Mouse (Mus musculus): ENCODE data around the gene Wnt5a. TPM values are rescaled to one million over a fixed set of nuclear protein-coding genes. Genes with fewer than 3 reads are reported as not detected.

Gene Wnt5a
- polyA plus RNA-seq, 1 experiment from 2014 or later, result 17.3 TPM

- 42% methylated on average over 1 of the region's 1 CpGs for WGBS
- no peak for ATAC-seq (replicated peaks; ENCODE audit: low FRiP score)
- no peak for DNase-seq (ENCODE audit: low spot score)
Measured at GRCm38 (mm10) chr14:28531531-28531930, 27.0 kb downstream of the Wnt5a start.

GRCm38 (mm10) chr14:28532943-28533342 lies 28.4 kb downstream of the Wnt5a start:
- Histone ChIP-seq H3K4me1 (replicated peaks; ENCODE audit: control insufficient read depth, insufficient read depth, low read length) (no peaks in the 10 kb centered on the region), H3K9me3 (ENCODE audit: control insufficient read depth, low read length) (no peaks in the 10 kb centered on the region), H3K9ac (ENCODE audit: low read length) (no peak overlapping the region), H3K36me3 (ENCODE audit: control insufficient read depth, insufficient read depth, low read length) (no peaks in the 10 kb centered on the region), H3K27ac (ENCODE audit: low read depth, low read length) (no peak overlapping the region), H3K4me2 (ENCODE audit: low read depth, low read length, severe bottlenecking) (no peak overlapping the region), H3K27me3 (ENCODE audit: control insufficient read depth, insufficient read depth, low read length) (no peaks in the 10 kb centered on the region), H3K4me3 (ENCODE audit: low read depth, low read length) (no peak overlapping the region)
- ATAC-seq (replicated peaks; ENCODE audit: low FRiP score) (no peak), DNase-seq (ENCODE audit: low spot score) (no peak)
- WGBS, result 95% methylated on average over 11 of the region's 11 CpGs

More at GRCm38 (mm10) chr14:28531531-28531930, 27.0 kb downstream of the Wnt5a start:
- no peak overlapping the region for H3K4me2 ChIP-seq (ENCODE audit: low read depth, low read length, severe bottlenecking)
- H3K9ac ChIP-seq (ENCODE audit: low read length), result no peak overlapping the region
- no peaks in the 10 kb centered on the region for H3K9me3 ChIP-seq (ENCODE audit: control insufficient read depth, low read length)
- no peak overlapping the region for H3K4me3 ChIP-seq (ENCODE audit: low read depth, low read length)
- H3K27me3 ChIP-seq (ENCODE audit: control insufficient read depth, insufficient read depth, low read length), result no peaks in the 10 kb centered on the region
- no peaks in the 10 kb centered on the region for H3K36me3 ChIP-seq (ENCODE audit: control insufficient read depth, insufficient read depth, low read length)
- no peaks in the 10 kb centered on the region for H3K4me1 ChIP-seq (replicated peaks; ENCODE audit: control insufficient read depth, insufficient read depth, low read length)
- H3K27ac ChIP-seq (ENCODE audit: low read depth, low read length), result no peak overlapping the region

- no peak overlapping the region for H3K4me3 ChIP-seq (ENCODE audit: low read depth, low read length)
- DNase-seq (ENCODE audit: low spot score), result no peak
Measured at GRCm38 (mm10) chr14:28533876-28534275, 29.3 kb downstream of the Wnt5a start.

GRCm38 (mm10) chr14:28535814-28536213 lies 31.3 kb downstream of the Wnt5a start:
- WGBS, result 88% methylated on average over 4 of the region's 4 CpGs
- DNase-seq (ENCODE audit: low spot score) (no peak), ATAC-seq (replicated peaks; ENCODE audit: low FRiP score) (no peak)

More at GRCm38 (mm10) chr14:28533876-28534275, 29.3 kb downstream of the Wnt5a start:
- 66% methylated on average over 2 of the region's 2 CpGs for WGBS
- Histone ChIP-seq H3K9me3 (ENCODE audit: control insufficient read depth, low read length) (no peaks in the 10 kb centered on the region), H3K36me3 (ENCODE audit: control insufficient read depth, insufficient read depth, low read length) (no peaks in the 10 kb centered on the region), H3K27ac (ENCODE audit: low read depth, low read length) (no peak overlapping the region), H3K27me3 (ENCODE audit: control insufficient read depth, insufficient read depth, low read length) (no peaks in the 10 kb centered on the region), H3K4me2 (ENCODE audit: low read depth, low read length, severe bottlenecking) (no peak overlapping the region), H3K9ac (ENCODE audit: low read length) (no peak overlapping the region), H3K4me1 (replicated peaks; ENCODE audit: control insufficient read depth, insufficient read depth, low read length) (no peaks in the 10 kb centered on the region)
- ATAC-seq (replicated peaks; ENCODE audit: low FRiP score), result no peak

GRCm38 (mm10) chr14:28539577-28539976 lies 35.0 kb downstream of the Wnt5a start:
- Histone ChIP-seq H3K4me3 (ENCODE audit: low read depth, low read length) (no peak overlapping the region), H3K4me2 (ENCODE audit: low read depth, low read length, severe bottlenecking) (no peak overlapping the region), H3K4me1 (replicated peaks; ENCODE audit: control insufficient read depth, insufficient read depth, low read length) (no peaks in the 10 kb centered on the region), H3K9me3 (ENCODE audit: control insufficient read depth, low read length) (no peaks in the 10 kb centered on the region), H3K27me3 (ENCODE audit: control insufficient read depth, insufficient read depth, low read length) (no peaks in the 10 kb centered on the region), H3K27ac (ENCODE audit: low read depth, low read length) (no peak overlapping the region), H3K9ac (ENCODE audit: low read length) (no peak overlapping the region), H3K36me3 (ENCODE audit: control insufficient read depth, insufficient read depth, low read length) (no peaks in the 10 kb centered on the region)
- no peak for DNase-seq (ENCODE audit: low spot score)
- ATAC-seq (replicated peaks; ENCODE audit: low FRiP score), result no peak
- WGBS, result 92% methylated on average over 6 of the region's 6 CpGs

More at GRCm38 (mm10) chr14:28535814-28536213, 31.3 kb downstream of the Wnt5a start:
- no peak overlapping the region for H3K9ac ChIP-seq (ENCODE audit: low read length)
- H3K4me2 ChIP-seq (ENCODE audit: low read depth, low read length, severe bottlenecking), result no peak overlapping the region
- H3K4me3 ChIP-seq (ENCODE audit: low read depth, low read length), result no peak overlapping the region
- H3K36me3 ChIP-seq (ENCODE audit: control insufficient read depth, insufficient read depth, low read length), result no peaks in the 10 kb centered on the region
- H3K27me3 ChIP-seq (ENCODE audit: control insufficient read depth, insufficient read depth, low read length), result no peaks in the 10 kb centered on the region
- H3K4me1 ChIP-seq (replicated peaks; ENCODE audit: control insufficient read depth, insufficient read depth, low read length), result no peaks in the 10 kb centered on the region
- no peaks in the 10 kb centered on the region for H3K9me3 ChIP-seq (ENCODE audit: control insufficient read depth, low read length)
- H3K27ac ChIP-seq (ENCODE audit: low read depth, low read length), result no peak overlapping the region

GRCm38 (mm10) chr14:28542117-28542741 lies 37.7 kb downstream of the Wnt5a start:
- 44% methylated on average over 4 of the region's 4 CpGs for WGBS
- Histone ChIP-seq H3K9me3 (ENCODE audit: control insufficient read depth, low read length) (no peaks in the 10 kb centered on the region), H3K4me2 (ENCODE audit: low read depth, low read length, severe bottlenecking) (no peak overlapping the region), H3K9ac (ENCODE audit: low read length) (no peak overlapping the region), H3K27me3 (ENCODE audit: control insufficient read depth, insufficient read depth, low read length) (no peaks in the 10 kb centered on the region), H3K4me3 (ENCODE audit: low read depth, low read length) (no peak overlapping the region), H3K36me3 (ENCODE audit: control insufficient read depth, insufficient read depth, low read length) (no peaks in the 10 kb centered on the region), H3K4me1 (replicated peaks; ENCODE audit: control insufficient read depth, insufficient read depth, low read length) (no peaks in the 10 kb centered on the region), H3K27ac (ENCODE audit: low read depth, low read length) (no peak overlapping the region)
- ATAC-seq (replicated peaks; ENCODE audit: low FRiP score) (no peak), DNase-seq (ENCODE audit: low spot score) (no peak)

GRCm38 (mm10) chr14:28561861-28562260 lies 57.3 kb downstream of the Wnt5a start:
- Histone ChIP-seq H3K27ac (ENCODE audit: low read depth, low read length) (no peak overlapping the region), H3K27me3 (ENCODE audit: control insufficient read depth, insufficient read depth, low read length) (no peaks in the 10 kb centered on the region), H3K9me3 (ENCODE audit: control insufficient read depth, low read length) (no peaks in the 10 kb centered on the region), H3K4me2 (ENCODE audit: low read depth, low read length, severe bottlenecking) (no peak overlapping the region), H3K9ac (ENCODE audit: low read length) (no peak overlapping the region), H3K4me1 (replicated peaks; ENCODE audit: control insufficient read depth, insufficient read depth, low read length) (no peaks in the 10 kb centered on the region), H3K4me3 (ENCODE audit: low read depth, low read length) (no peak overlapping the region), H3K36me3 (ENCODE audit: control insufficient read depth, insufficient read depth, low read length) (no peaks in the 10 kb centered on the region)
- 75% methylated on average over 6 of the region's 6 CpGs for WGBS
- DNase-seq (ENCODE audit: low spot score), result no peak
- no peak for ATAC-seq (replicated peaks; ENCODE audit: low FRiP score)
